Mouse (Mus musculus): ENCODE measurements around the gene Chp2. TPM values are rescaled to one million over a fixed set of nuclear protein-coding genes. Genes with fewer than 3 reads are reported as not detected.
"Not testable (repeated sequence)": the region's sequence is repeated elsewhere in the genome, so short reads cannot be mapped to it uniquely, and the experiment has no call there.

The Chp2 gene
- total and polyA plus RNA-seq, 2 experiments from 2014 or later = 0.38 to 0.99 TPM

GRCm38 (mm10) chr7:122229916-122230315, 10.6 kb downstream of the Chp2 start:
- no peak overlapping the region for H3K27ac ChIP-seq (ENCODE audit: low read depth, low read length)
- no peak overlapping the region for H3K4me3 ChIP-seq (ENCODE audit: low read depth, low read length)
- H3K9ac ChIP-seq (replicated peaks; ENCODE audit: low read length, poor library complexity, severe bottlenecking) = no peak overlapping the region
- no peaks in the 10 kb centered on the region for H3K36me3 ChIP-seq (ENCODE audit: insufficient read depth, low read length)
- ATAC-seq (ENCODE audit: low FRiP score) (no peak), DNase-seq (ENCODE audit: low spot score) (no peak)
- H3K9me3 ChIP-seq (ENCODE audit: low read length) = no peaks in the 10 kb centered on the region
- no peak overlapping the region for H3K4me2 ChIP-seq (ENCODE audit: low read depth, low read length, poor library complexity, severe bottlenecking)
- H3K4me1 ChIP-seq (ENCODE audit: insufficient read depth, low read length) = no peaks in the 10 kb centered on the region
- TF ChIP-seq CTCF (IDR thresholded peaks at IDR 0.05) = no peak
- no peaks in the 10 kb centered on the region for H3K27me3 ChIP-seq (ENCODE audit: insufficient read depth, low read length)
- WGBS = 74% methylated on average over 4 of the region's 4 CpGs

- no peak overlapping the region for H3K27ac ChIP-seq (ENCODE audit: low read depth, low read length)
- H3K4me2 ChIP-seq (ENCODE audit: low read depth, low read length, poor library complexity, severe bottlenecking) = no peak overlapping the region
- no peak overlapping the region for H3K9ac ChIP-seq (replicated peaks; ENCODE audit: low read length, poor library complexity, severe bottlenecking)
- H3K27me3 ChIP-seq (ENCODE audit: insufficient read depth, low read length) = no peaks in the 10 kb centered on the region
- no peak for TF ChIP-seq CTCF (IDR thresholded peaks at IDR 0.05)
- 73% methylated on average over 4 of the region's 4 CpGs for whole genome bisulfite sequencing
- no peak overlapping the region for H3K4me3 ChIP-seq (ENCODE audit: low read depth, low read length)
- no peaks in the 10 kb centered on the region for H3K9me3 ChIP-seq (ENCODE audit: low read length)
- ATAC-seq (ENCODE audit: low FRiP score) (no peak), DNase-seq (ENCODE audit: low spot score) (no peak)
- H3K36me3 ChIP-seq (ENCODE audit: insufficient read depth, low read length) = no peaks in the 10 kb centered on the region
- no peaks in the 10 kb centered on the region; the same call in 1 of the 2 replicates for H3K4me1 ChIP-seq (ENCODE audit: insufficient read depth, low read length)
Measured at GRCm38 (mm10) chr7:122230866-122231265, 11.6 kb downstream of the Chp2 start.

GRCm38 (mm10) chr7:122238939-122239338, 19.6 kb downstream of the Chp2 start:
- no peaks in the 10 kb centered on the region; the same call in 1 of the 2 replicates for H3K4me1 ChIP-seq (ENCODE audit: insufficient read depth, low read length)
- WGBS = 95% methylated on average over 2 of the region's 2 CpGs
- DNase-seq (ENCODE audit: low spot score) = no peak
- no peak overlapping the region for H3K4me3 ChIP-seq (ENCODE audit: low read depth, low read length)
- no peaks in the 10 kb centered on the region for H3K9me3 ChIP-seq (ENCODE audit: low read length)
- no peak for ATAC-seq (ENCODE audit: low FRiP score)
- no peaks in the 10 kb centered on the region for H3K36me3 ChIP-seq (ENCODE audit: insufficient read depth, low read length)
- no peak for TF ChIP-seq CTCF (IDR thresholded peaks at IDR 0.05)
- no peaks in the 10 kb centered on the region for H3K27me3 ChIP-seq (ENCODE audit: insufficient read depth, low read length)
- H3K27ac ChIP-seq (ENCODE audit: low read depth, low read length) = no peak overlapping the region
- no peak overlapping the region for H3K9ac ChIP-seq (replicated peaks; ENCODE audit: low read length, poor library complexity, severe bottlenecking)
- no peak overlapping the region for H3K4me2 ChIP-seq (ENCODE audit: low read depth, low read length, poor library complexity, severe bottlenecking)

- Histone ChIP-seq H3K36me3 (ENCODE audit: insufficient read depth, low read length) (no peaks in the 10 kb centered on the region), H3K27ac (ENCODE audit: low read depth, low read length) (no peak overlapping the region), H3K9me3 (ENCODE audit: low read length) (no peaks in the 10 kb centered on the region), H3K4me3 (ENCODE audit: low read depth, low read length) (no peak overlapping the region), H3K4me2 (ENCODE audit: low read depth, low read length, poor library complexity, severe bottlenecking) (no peak overlapping the region), H3K9ac (replicated peaks; ENCODE audit: low read length, poor library complexity, severe bottlenecking) (no peak overlapping the region), H3K27me3 (ENCODE audit: insufficient read depth, low read length) (no peaks in the 10 kb centered on the region), H3K4me1 (ENCODE audit: insufficient read depth, low read length) (no peaks in the 10 kb centered on the region; the same call in 1 of the 2 replicates)
- TF ChIP-seq CTCF (IDR thresholded peaks at IDR 0.05) = peak; percentile 51
- DNase-seq (ENCODE audit: low spot score) (no peak), ATAC-seq (ENCODE audit: low FRiP score) (no peak)
- WGBS = 78% methylated on average over 6 of the region's 6 CpGs
Measured at GRCm38 (mm10) chr7:122240413-122241119, 21.3 kb downstream of the Chp2 start.

GRCm38 (mm10) chr7:122242260-122242659, 23.0 kb downstream of the Chp2 start:
- peak; percentile 93 for TF ChIP-seq CTCF (IDR thresholded peaks at IDR 0.05)
- H3K9me3 ChIP-seq (ENCODE audit: low read length) = no peaks in the 10 kb centered on the region
- 33% methylated on average over 1 of the region's 1 CpGs for WGBS
- H3K9ac ChIP-seq (replicated peaks; ENCODE audit: low read length, poor library complexity, severe bottlenecking) = no peak overlapping the region
- no peak overlapping the region for H3K4me3 ChIP-seq (ENCODE audit: low read depth, low read length)
- H3K4me2 ChIP-seq (ENCODE audit: low read depth, low read length, poor library complexity, severe bottlenecking) = no peak overlapping the region
- no peak overlapping the region for H3K27ac ChIP-seq (ENCODE audit: low read depth, low read length)
- H3K27me3 ChIP-seq (ENCODE audit: insufficient read depth, low read length) = no peaks in the 10 kb centered on the region
- H3K36me3 ChIP-seq (ENCODE audit: insufficient read depth, low read length) = no peaks in the 10 kb centered on the region
- ATAC-seq (ENCODE audit: low FRiP score) (no peak), DNase-seq (ENCODE audit: low spot score) (peak; percentile 72)
- H3K4me1 ChIP-seq (ENCODE audit: insufficient read depth, low read length) = no peaks in the 10 kb centered on the region

- H3K4me3 ChIP-seq (ENCODE audit: low read depth, low read length); ATAC-seq (ENCODE audit: low FRiP score); H3K27ac ChIP-seq (ENCODE audit: low read depth, low read length); H3K9me3 ChIP-seq (ENCODE audit: low read length); H3K4me1 ChIP-seq (ENCODE audit: insufficient read depth, low read length); H3K4me2 ChIP-seq (ENCODE audit: low read depth, low read length, poor library complexity, severe bottlenecking); H3K36me3 ChIP-seq (ENCODE audit: insufficient read depth, low read length); DNase-seq (ENCODE audit: low spot score); H3K9ac ChIP-seq (replicated peaks; ENCODE audit: low read length, poor library complexity, severe bottlenecking); H3K27me3 ChIP-seq (ENCODE audit: insufficient read depth, low read length): not testable (repeated sequence)
Measured at GRCm38 (mm10) chr7:122242744-122243143, 23.4 kb downstream of the Chp2 start.
